Mouse (Mus musculus) neural tube, embryonic 12.5 days (tissue): ENCODE measurements around the gene Fndc3c1. TPM values are rescaled to one million over a fixed set of nuclear protein-coding genes. Genes with fewer than 3 reads are reported as not detected.
A peak's percentile ranks its signal among the peaks of the same experiment; 100 is the strongest.
"Not testable (repeated sequence)": the region's sequence is repeated elsewhere in the genome, so short reads cannot be mapped to it uniquely, and the experiment has no call there.

Experiments used
- ATAC-seq: fragments of 200-750 bp; cut with Nextera tagmentation; 2 replicates; pipeline ENCODE4 v1.8.0; 2017; ENCODE audit warnings: low read depth, mild to moderate bottlenecking, moderate TSS enrichment, moderate library complexity; ENCODE audit not compliant: low FRiP score
- H3K27ac ChIP-seq: fragments of 300-500 bp; sonication (generic); 2 replicates; pipeline ENCODE4 v1.5.1; 2016
- H3K27me3 ChIP-seq: fragments of 300-500 bp; sonication (generic); replicated peaks from 2 replicates; pipeline ENCODE4 v1.6.1; 2016; ENCODE audit warnings: mild to moderate bottlenecking
- H3K36me3 ChIP-seq: fragments of 300-500 bp; sonication (generic); 2 replicates; pipeline ENCODE4 v1.6.1; 2016; ENCODE audit warnings: mild to moderate bottlenecking
- H3K4me1 ChIP-seq: fragments of 300-500 bp; sonication (generic); 2 replicates; pipeline ENCODE4 v1.6.1; 2016
- H3K4me2 ChIP-seq: fragments of 300-500 bp; sonication (generic); replicated peaks from 2 replicates; pipeline ENCODE4 v1.6.1; 2016; ENCODE audit warnings: mild to moderate bottlenecking
- H3K4me3 ChIP-seq: fragments of 300-500 bp; sonication (generic); 2 replicates; pipeline ENCODE4 v1.5.1; 2016
- H3K9ac ChIP-seq: fragments of 300-500 bp; sonication (generic); 2 replicates; pipeline ENCODE4 v1.6.1; 2016; ENCODE audit warnings: mild to moderate bottlenecking
- H3K9me3 ChIP-seq: fragments of 300-500 bp; sonication (generic); 2 replicates; pipeline ENCODE4 v1.6.1; 2016; ENCODE audit warnings: mild to moderate bottlenecking
- WGBS: fragments of 180-500 bp; shearing (Covaris S2); methylation state at CpG from one replicate; pipeline ENCODE4 v1.1.7; 2016; 5-methylcytosine and 5-hydroxymethylcytosine counted together
- microRNA-seq: library from miRNA; unstranded; fragments of <30 nt; microRNA quantifications from one replicate; pipeline ENCODE4, GENCODE M21; 2017
- polyA plus RNA-seq: library from polyadenylated mRNA; unstranded; fragments of >200 nt; fragmentation: Nextera tagmentation; extraction: Ambion mirVana; gene quantifications from 2 replicates; pipeline ENCODE4 v1.2.1, GENCODE M21; 2016

Gene Fndc3c1
- 12.0 and 13.4 TPM in 2 replicates for polyA plus RNA-seq

DNA sequence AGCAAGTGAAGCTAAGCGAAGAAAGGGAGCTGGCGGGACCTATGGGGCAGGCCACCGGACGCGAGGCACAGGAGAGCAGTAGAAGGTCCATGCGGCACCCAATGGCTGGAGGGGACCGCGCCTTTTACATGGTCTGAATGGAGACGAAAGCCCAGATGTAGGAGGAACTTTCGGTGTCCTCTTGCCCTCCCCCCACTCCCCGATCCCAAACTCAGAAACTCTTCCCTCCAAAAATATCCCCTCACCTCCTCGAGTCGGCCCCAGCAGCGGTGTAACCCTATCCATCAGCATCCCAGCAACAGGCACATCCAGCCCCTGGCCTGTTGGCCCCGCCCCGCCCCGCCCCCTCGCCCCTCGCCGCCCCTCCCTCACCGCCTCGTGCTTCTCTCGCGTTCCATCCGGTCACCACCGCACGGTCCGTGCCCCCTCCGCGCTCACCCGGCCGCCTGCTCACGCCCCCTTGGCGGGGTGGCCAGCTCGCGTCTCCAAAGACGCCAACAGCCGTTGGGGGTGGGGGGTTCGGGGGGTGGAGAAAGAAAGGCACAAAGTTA is at the start of gene Fndc3c1:
Gene Fndc3c1, minus strand, starts transcription at position 301 of the 551 bp plus-strand sequence.
- peak; percentile 94 for ATAC-seq
- Histone ChIP-seq H3K4me3 (peak within 1 kb of the TSS; percentile 43), H3K9ac (peak within 1 kb of the TSS; percentile 21; the same call in 1 of the 2 replicates), H3K4me1 (no peaks in the 10 kb centered on the region), H3K9me3 (no peaks in the 10 kb centered on the region), H3K36me3 (no peaks in the 10 kb centered on the region), H3K27ac (no peak within 1 kb of the TSS), H3K4me2 (peak within 1 kb of the TSS; percentile 66), H3K27me3 (no peaks in the 10 kb centered on the region; the same call in 1 of the 2 replicates)
- WGBS = 21% methylated on average over 36 of the region's 39 CpGs

DNA sequence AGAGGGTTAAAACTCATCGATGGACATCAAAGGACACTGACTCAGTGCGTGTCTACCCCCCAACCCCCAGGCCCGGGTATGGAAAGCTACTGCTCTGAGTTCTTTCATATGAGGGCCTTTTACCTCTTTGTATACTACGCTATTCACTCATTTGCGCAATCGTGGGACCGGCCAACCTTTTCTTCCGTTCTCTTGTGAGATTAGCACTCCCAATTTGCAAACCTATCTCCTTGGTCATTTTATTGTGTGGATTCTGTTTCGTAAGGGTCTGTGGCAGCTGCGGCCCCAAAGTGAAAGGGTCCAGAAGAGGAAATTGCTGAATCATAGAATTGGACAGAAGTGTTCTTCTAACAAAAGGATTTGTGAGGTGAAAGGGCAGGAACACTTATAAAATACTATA is 1.2 kb upstream of the Fndc3c1 start:
- H3K27me3 ChIP-seq = no peaks in the 10 kb centered on the region; the same call in 1 of the 2 replicates
- no peak overlapping the region for H3K9ac ChIP-seq
- 24% methylated on average over 10 of the region's 10 CpGs for WGBS
- no peaks in the 10 kb centered on the region for H3K4me1 ChIP-seq
- no peaks in the 10 kb centered on the region for H3K36me3 ChIP-seq
- ATAC-seq = no peak
- no peaks in the 10 kb centered on the region for H3K9me3 ChIP-seq
- H3K4me3 ChIP-seq = no peak overlapping the region
- H3K27ac ChIP-seq = no peak overlapping the region
- no peak overlapping the region for H3K4me2 ChIP-seq

DNA sequence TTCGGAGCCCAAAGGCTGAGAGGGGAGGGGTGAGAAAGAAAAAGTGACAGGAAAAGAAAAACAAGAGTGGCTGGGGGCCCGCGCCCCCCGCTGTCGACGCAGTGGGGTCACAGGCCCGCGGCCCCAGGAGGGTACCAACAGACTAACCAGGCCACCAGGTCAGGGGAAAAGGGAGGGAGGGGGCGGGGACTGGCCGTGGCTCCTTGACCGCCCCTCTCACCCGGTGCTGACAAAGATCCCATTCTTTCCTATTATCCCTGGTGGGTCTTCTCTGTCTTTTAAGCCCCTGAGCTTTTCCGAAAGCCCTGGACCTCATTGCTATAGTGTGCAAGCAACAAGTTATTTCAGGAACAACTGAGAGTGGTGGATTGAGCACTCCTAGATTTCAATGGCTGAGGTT is 470 bp upstream of the Fndc3c1 start:
- peak overlapping the region; percentile 43 for H3K4me3 ChIP-seq
- H3K9ac ChIP-seq = peak overlapping the region; percentile 21; the same call in 1 of the 2 replicates
- H3K27me3 ChIP-seq = no peaks in the 10 kb centered on the region; the same call in 1 of the 2 replicates
- H3K4me2 ChIP-seq = peak overlapping the region; percentile 66
- 26% methylated on average over 13 of the region's 13 CpGs for WGBS
- no peaks in the 10 kb centered on the region for H3K36me3 ChIP-seq
- no peaks in the 10 kb centered on the region for H3K9me3 ChIP-seq
- ATAC-seq = peak; percentile 81
- no peaks in the 10 kb centered on the region for H3K4me1 ChIP-seq
- no peak overlapping the region for H3K27ac ChIP-seq

DNA sequence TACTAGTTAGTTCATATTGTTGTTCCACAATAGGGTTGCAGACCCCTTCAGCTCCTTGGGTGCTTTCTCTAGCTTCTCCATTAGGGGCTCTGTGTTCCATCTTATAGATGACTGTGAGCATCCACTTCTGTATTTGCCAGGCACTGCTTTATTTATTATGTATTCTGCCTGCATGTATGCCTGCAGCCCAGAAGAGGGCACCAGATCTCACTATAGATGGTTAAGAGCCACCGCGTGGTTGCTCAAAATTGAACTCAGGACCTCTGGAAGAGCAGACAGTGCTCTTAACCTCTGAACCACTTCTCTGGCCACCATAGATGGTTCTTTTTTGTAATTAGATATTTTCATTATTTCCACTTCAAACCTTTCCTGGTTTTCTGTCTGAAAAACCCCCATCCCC is 5.3 kb downstream of the Fndc3c1 start:
- not testable (repeated sequence) for H3K36me3 ChIP-seq, H3K4me1 ChIP-seq, H3K4me2 ChIP-seq, H3K27ac ChIP-seq, H3K4me3 ChIP-seq, H3K27me3 ChIP-seq, H3K9ac ChIP-seq, H3K9me3 ChIP-seq, ATAC-seq
- 31% methylated on average over 2 of the region's 2 CpGs for WGBS

DNA sequence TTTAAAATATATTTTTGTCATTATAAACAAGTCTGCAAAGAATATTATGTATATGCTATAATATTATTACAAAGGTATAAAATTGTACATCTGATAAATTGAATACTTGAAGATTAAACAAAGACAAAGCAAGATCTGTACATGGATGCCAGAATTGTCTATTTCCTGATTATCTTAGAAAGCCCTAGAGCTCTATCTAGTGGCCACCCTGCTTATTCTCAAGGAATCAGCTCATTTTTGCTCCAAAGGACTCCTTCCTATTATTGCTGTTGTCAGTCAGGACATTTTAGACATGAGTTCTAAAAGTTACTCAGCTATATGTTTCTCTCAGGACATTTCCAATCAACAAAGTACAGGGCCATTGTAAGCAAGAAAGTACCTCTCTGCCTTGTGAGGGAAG is 99.9 kb downstream of the Fndc3c1 start:
- Histone ChIP-seq H3K27me3 (no peaks in the 10 kb centered on the region), H3K9ac (no peak overlapping the region), H3K4me3 (no peak overlapping the region), H3K4me1 (no peaks in the 10 kb centered on the region), H3K4me2 (no peak overlapping the region), H3K36me3 (no peaks in the 10 kb centered on the region), H3K27ac (no peak overlapping the region), H3K9me3 (no peaks in the 10 kb centered on the region)
- no peak for ATAC-seq

DNA sequence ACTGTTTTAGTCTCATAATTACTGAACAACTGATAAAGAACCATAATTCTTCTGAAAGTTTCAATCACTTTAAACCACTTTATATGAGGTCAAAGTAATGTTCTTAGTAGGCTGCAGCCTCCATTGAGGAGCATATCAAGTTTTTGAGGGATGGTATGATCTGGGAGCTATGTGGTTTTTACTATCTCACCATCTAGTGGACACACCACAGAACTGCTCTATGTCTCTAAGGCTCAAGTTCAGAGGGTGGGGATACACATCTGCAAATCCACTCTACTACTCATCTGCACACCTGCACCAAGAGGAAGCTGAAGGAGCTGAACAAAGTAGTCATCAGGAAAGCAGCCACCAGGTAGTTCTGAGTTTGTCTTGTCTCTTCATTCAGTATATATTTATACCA is 104.6 kb downstream of the Fndc3c1 start:
- Histone ChIP-seq H3K9me3 (no peaks in the 10 kb centered on the region), H3K4me1 (no peaks in the 10 kb centered on the region), H3K9ac (no peak overlapping the region), H3K4me3 (no peak overlapping the region), H3K27me3 (no peaks in the 10 kb centered on the region), H3K27ac (no peak overlapping the region), H3K4me2 (no peak overlapping the region), H3K36me3 (no peaks in the 10 kb centered on the region)
- ATAC-seq = no peak

Small RNA genes lying within 50 kb of the gene (microRNA-seq; reads per million reads assigned to microRNA genes)
- not detected for gene Gm27428

Other genes with a start within 250 kb of the Fndc3c1 start
- gene Fnd3c2, start 230.0 kb downstream of the Fndc3c1 start, polyA plus RNA-seq = not detected in 2 replicates
- 0.95 and 1.3 TPM in 2 replicates for gene Gm5127, start 97.8 kb upstream of the Fndc3c1 start, polyA plus RNA-seq
- gene Cysltr1, start 118.3 kb upstream of the Fndc3c1 start, polyA plus RNA-seq = 0.52 and 1.1 TPM in 2 replicates